Comparison of ENCODE assay signal across 16 mouse cellular contexts in the genomic region with DNA sequence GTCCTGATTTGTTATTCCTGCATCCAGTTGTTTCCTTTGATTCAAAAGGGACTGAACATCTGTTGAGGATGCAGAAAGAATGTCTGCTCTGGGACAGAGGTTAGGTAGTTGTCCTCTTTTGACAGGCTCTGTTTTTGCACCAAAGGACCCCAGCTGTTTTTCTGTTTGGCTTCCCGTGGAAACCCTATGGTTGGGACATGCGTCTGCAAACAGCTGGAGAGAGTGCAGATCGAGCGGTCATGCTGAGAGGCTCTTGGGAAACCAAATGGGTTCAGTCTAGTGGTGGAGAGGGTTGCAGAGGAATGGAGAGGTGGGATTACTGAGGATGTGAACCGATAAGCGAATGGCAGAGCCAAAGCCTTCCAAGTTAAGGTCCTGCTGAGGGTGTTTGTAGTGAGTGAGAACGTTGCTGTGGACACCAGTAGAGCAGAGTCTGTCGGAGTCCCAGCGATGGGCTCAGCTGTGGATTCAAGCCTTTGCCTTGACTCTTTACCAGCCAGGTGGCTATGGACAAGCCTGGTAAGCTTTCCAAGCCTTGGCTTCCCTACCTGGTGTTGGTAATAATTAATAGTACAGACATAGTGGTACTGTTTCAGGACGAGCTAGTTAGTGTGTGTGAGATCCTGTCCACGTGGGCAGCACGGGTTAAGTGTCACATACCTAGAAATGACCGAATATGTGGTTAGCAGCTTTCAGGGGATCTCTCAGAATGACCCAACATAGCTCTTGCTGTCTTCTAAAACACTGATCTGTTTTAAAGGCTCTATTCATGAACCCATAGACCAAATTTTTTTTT. TPM values are rescaled to one million over a fixed set of nuclear protein-coding genes. Genes with fewer than 3 reads are reported as not detected.
A peak's percentile ranks its signal among the peaks of the same experiment; 100 is the strongest.
DNase-seq lines count a peak whose midpoint lies in the region; ATAC-seq and TF ChIP-seq lines count a peak whose summit lies in the region.
"Had no signal": no experiment of that assay in that cellular context is flagged by ENCODE, and none has a peak within 500 bp of the region (broad histone marks: within the 10 kb centered on the region; RNA-seq: fewer than 3 reads in every experiment).

No protein-coding gene starts in this region.

- no peaks in the 10 kb centered on the region for H3K9me3 ChIP-seq in heart, embryonic 12.5 days (replicated peaks)
- H3K9me3 ChIP-seq: embryonic facial prominence, embryonic 13.5 days; forebrain, embryonic 12.5 days; hindbrain, embryonic 15.5 days; liver, embryonic 13.5 days; megakaryocyte, embryonic 14.5 days; neural tube, embryonic 13.5 days had no signal

- no peak for ATAC-seq in heart, embryonic 12.5 days (ENCODE audit: insufficient number of reproducible peaks, low FRiP score)

- no peak overlapping the region for H3K9ac ChIP-seq in heart, embryonic 12.5 days
- H3K9ac ChIP-seq: embryonic facial prominence, embryonic 13.5 days; forebrain, embryonic 12.5 days; hindbrain, embryonic 15.5 days; liver, embryonic 13.5 days; neural tube, embryonic 13.5 days had no signal

- H3K36me3 ChIP-seq in heart, embryonic 12.5 days, result no peaks in the 10 kb centered on the region
- H3K36me3 ChIP-seq in kidney, adult 2 months (ENCODE audit: control insufficient read depth, insufficient read depth, low read length), result no peaks in the 10 kb centered on the region
- H3K36me3 ChIP-seq: embryonic facial prominence, embryonic 13.5 days; forebrain, embryonic 12.5 days; hindbrain, embryonic 15.5 days; liver, embryonic 13.5 days; neural tube, embryonic 13.5 days had no signal

- H3K27me3 ChIP-seq in heart, embryonic 12.5 days (replicated peaks), result no peaks in the 10 kb centered on the region
- no peaks in the 10 kb centered on the region for H3K27me3 ChIP-seq in kidney, adult 2 months (replicated peaks; ENCODE audit: control insufficient read depth, insufficient read depth, low read length)
- H3K27me3 ChIP-seq: embryonic facial prominence, embryonic 13.5 days; forebrain, embryonic 12.5 days; hindbrain, embryonic 15.5 days; liver, embryonic 13.5 days; megakaryocyte, embryonic 14.5 days; neural tube, embryonic 13.5 days had no signal

- DNase-seq in heart, postnatal 10 days, result peak; percentile 53 to 56
- DNase-seq in kidney, adult 2 months, result peak; percentile 90
- DNase-seq in kidney, postnatal 36 days, result peak; percentile 69 to 85
- DNase-seq in spleen, adult 12 weeks (ENCODE audit: low spot score), result no peak
- no peak for DNase-seq in gastrocnemius, adult 8-10 months (ENCODE audit: low spot score in 2 of 2)
- DNase-seq: adrenal gland, postnatal 14 days; cerebellum, postnatal 14 days; layer of hippocampus, adult 9-11 months; liver, embryonic 13.5 days had no signal

- H3K4me1 ChIP-seq in heart, embryonic 12.5 days (replicated peaks), result peaks cover 62% of the 10 kb centered on the region
- peaks cover 58% of the 10 kb centered on the region for H3K4me1 ChIP-seq in brown adipose tissue, adult 24 weeks (ENCODE audit: control insufficient read depth, insufficient read depth, insufficient read length, low read length)
- peaks cover 77% of the 10 kb centered on the region for H3K4me1 ChIP-seq in kidney, adult 2 months (ENCODE audit: control insufficient read depth, insufficient read depth, low read length)

- no peak overlapping the region for H3K4me2 ChIP-seq in heart, embryonic 12.5 days
- H3K4me2 ChIP-seq: embryonic facial prominence, embryonic 13.5 days; forebrain, embryonic 12.5 days; hindbrain, embryonic 15.5 days; liver, embryonic 13.5 days; neural tube, embryonic 13.5 days had no signal

- no peak for TF ChIP-seq POLR2A in kidney, adult 2 months (IDR thresholded peaks at IDR 0.05; ENCODE audit: low read depth, low read length)

- H3K27ac ChIP-seq in heart, embryonic 12.5 days (ENCODE audit: poor library complexity, severe bottlenecking), result no peak overlapping the region
- peak overlapping the region; percentile 0; the same call in 1 of the 2 replicates for H3K27ac ChIP-seq in brown adipose tissue, adult 24 weeks (replicated peaks; ENCODE audit: low read depth, low read length)
- H3K27ac ChIP-seq in kidney, adult 2 months (ENCODE audit: insufficient read depth, low read depth, low read length), result peak overlapping the region; percentile 71
- H3K27ac ChIP-seq: embryonic facial prominence, embryonic 13.5 days; forebrain, embryonic 12.5 days; hindbrain, embryonic 15.5 days; liver, embryonic 13.5 days; neural tube, embryonic 13.5 days had no signal

- TF ChIP-seq CTCF in kidney, adult 2 months (conservative IDR thresholded peaks at IDR 0.05; ENCODE audit: insufficient read depth, insufficient read length, low read depth, low read length), result no peak

- intact Hi-C loops in heart, postnatal 10 days (cut with DNase I), result no loop called here

- H3K4me3 ChIP-seq in heart, embryonic 12.5 days, result no peak overlapping the region
- no peak overlapping the region for H3K4me3 ChIP-seq in brown adipose tissue, adult 24 weeks (ENCODE audit: insufficient read depth, low read depth, low read length)
- no peak overlapping the region for H3K4me3 ChIP-seq in kidney, adult 2 months (ENCODE audit: insufficient read depth, low read depth, low read length)
- H3K4me3 ChIP-seq: embryonic facial prominence, embryonic 13.5 days; forebrain, embryonic 12.5 days; hindbrain, embryonic 15.5 days; liver, embryonic 13.5 days; megakaryocyte, embryonic 14.5 days; neural tube, embryonic 13.5 days had no signal

- 64% methylated on average over 13 of the region's 13 CpGs for WGBS in heart, embryonic 12.5 days
- WGBS in kidney, adult 2 months, result 57% methylated on average over 13 of the region's 13 CpGs

RNA-seq across cellular contexts. Expression of gene Itpr1, which starts 39.9 kb away (rescaled TPM):
- 10 to 100 TPM; 66.2 TPM for total RNA-seq in heart, postnatal 10 days (2021)
- 22.0 and 22.7 TPM in 2 replicates for polyA plus RNA-seq in heart, embryonic 12.5 days (2016; fragmentation: Nextera tagmentation; extraction: Ambion mirVana)
- 33.1 and 42.5 TPM in 2 replicates for polyA plus RNA-seq in brown adipose tissue, adult 24 weeks (2012; ENCODE audit: insufficient read depth, insufficient read length, missing spikeins)
- 68.2 and 74.5 TPM in 2 replicates for polyA plus RNA-seq in kidney, adult 2 months (2012; rRNA removed)
- 10 to 100 TPM; 10.2 to 18.0 (median 13.8) TPM for total RNA-seq in gastrocnemius, adult 8-10 months (2022)

Comparison
In these comparisons a context has a peak if more than half of its experiments do, and no peak if none do; other contexts are left out.
1. DNase-seq: peak in heart, postnatal 10 days (2 of 2), kidney, adult 2 months (single experiment) and kidney, postnatal 36 days (2 of 2); none in spleen, adult 12 weeks (single experiment) and gastrocnemius, adult 8-10 months (0 of 2).